Mouse (Mus musculus): Measurements from ENCODE around the gene AI464131.

AI464131 gene

DNA sequence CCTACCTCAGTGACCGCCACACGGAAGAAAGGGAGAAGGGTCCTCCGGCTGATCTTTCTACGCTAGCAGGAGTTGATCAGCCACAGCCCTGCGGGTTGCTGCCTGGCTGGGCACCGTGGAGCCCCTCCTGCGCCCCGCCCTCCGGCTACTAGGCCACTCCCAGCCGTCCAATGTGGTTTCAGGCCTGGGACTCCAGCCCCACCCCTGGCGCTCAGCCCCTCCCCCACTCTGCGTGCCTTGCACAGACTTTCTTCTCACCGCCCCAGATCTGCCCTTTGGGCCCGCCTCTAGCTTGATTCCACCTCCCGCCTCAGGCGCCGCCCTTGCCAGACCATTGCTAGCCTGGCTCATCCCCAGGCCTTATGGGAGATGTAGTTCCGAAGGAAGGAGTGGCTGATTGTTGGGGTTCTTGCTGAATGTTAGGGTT is at the start of gene AI464131:
Gene AI464131 (minus strand): TSS at position 91 of the 427 bp plus-strand sequence.
- DNase-seq, result peak; percentile 100

DNA sequence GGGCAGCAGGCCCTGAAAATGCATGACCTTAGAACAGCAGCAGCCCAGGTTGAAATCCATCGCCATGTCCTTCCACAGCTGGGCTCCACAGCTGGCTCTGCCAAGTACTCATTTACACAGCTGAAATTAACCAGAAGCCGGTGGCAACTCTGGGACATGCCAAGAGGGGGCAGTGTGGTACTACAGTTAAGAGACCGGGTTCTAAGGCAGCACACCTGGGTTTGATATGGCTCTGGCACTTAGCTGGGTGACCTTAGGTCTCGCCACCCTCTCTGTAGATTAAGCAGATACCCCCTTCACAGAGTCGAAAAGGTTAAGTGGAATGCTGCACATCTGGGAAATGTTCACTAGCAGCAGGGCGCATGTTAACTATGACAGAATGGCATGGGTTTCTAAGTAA is 49.7 kb upstream of the AI464131 start:
- DNase-seq, result peak; percentile 87

DNA sequence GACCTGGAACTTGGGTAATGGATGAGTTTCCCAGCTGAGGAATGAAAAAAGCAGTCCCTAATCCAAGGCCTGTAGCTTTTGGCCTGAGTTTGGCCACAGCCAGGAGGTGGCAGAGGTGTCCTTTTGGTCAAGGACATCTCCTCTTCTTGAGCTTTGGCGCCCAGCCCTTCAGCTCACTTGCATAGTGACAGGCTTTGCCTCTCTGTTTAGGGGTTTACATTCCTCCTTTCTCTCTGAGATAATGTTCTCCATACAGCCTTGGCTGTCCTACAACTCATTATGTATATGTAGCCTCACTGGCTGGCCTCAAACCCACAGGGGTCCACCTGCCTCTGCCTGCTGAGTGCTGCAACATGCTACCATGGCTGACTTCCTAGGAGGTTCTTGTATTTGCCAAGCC is 44.2 kb upstream of the AI464131 start:
- no peak for DNase-seq

DNA sequence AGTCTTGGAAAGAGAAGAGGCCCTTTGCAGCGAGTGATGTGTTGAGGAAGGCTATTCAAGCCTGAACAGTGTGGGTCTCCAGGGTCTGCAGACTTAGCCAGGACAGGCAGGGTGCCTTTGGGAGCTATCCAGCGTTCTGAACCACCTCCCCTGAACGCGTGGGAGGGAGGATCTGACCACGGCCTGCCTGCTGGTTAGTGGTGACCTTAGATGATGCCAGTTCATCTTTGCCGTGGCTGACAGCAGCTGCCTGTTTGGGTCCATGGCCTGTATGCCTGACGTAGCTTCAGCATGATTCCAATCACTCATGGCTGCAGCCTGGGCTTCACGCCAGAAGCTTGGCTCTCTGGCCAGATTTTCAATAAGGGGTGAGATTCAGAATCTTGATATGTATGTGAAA is 43.1 kb upstream of the AI464131 start:
- peak; percentile 76 for DNase-seq

DNA sequence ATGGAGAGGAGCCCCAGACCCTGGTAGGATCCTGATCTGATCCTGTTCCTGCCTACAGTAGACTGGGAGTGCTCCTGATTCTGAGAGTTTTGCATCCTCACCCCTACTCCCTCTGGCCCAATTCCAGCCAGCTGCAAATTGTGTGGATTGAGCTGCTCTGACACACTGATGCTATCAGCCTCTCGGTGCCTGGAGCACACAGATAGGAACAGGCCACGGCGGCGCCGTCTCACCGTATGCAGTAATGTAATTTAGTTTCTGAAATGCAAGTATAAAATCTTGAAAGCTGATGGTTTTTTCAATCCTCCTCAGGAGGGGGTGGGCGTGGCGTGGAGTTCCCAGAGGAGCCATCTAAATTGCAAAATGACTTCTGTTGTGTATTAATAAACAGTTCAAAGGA is 39.3 kb upstream of the AI464131 start:
- no peak for DNase-seq

DNA sequence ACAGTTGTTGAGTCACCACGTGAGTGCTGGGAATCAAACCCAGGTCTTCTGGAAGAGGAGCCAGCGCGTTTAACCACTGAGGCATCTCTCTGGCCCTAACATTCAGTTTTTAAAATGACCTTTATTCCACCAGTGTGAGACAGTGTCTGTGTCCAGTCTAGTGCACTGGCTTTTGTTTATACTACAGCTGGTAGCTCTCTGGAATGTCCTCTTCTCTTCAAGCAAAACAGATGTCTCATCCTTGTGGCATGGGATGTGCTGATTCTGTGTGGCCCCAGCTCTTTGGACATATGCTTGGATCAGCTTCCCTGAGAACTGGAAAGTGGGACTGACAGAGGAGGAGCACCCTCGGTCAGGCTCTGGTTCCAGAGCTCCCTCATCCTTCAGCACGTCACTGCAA is 32.0 kb upstream of the AI464131 start:
- no peak for DNase-seq

DNA sequence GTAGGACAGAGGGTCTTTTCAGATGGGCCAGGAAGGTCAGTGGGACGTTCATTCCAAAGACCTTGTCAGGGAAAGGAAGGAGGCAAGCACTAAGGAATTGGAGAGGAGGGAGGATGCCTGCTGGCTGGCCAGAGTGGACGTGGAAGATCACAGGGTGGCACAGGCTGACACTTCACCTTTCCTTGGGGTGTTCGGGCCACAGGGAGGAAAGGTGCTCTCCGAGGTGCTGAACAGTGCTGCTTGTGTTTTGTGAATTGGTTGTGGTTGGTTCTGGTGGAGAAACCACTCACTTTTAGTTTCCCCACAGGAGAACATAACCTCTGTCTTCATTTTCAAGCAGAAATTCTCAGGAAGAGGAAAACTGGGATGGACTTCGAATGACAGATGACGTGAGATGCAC is 29.5 kb upstream of the AI464131 start:
- DNase-seq, result peak; percentile 73

DNA sequence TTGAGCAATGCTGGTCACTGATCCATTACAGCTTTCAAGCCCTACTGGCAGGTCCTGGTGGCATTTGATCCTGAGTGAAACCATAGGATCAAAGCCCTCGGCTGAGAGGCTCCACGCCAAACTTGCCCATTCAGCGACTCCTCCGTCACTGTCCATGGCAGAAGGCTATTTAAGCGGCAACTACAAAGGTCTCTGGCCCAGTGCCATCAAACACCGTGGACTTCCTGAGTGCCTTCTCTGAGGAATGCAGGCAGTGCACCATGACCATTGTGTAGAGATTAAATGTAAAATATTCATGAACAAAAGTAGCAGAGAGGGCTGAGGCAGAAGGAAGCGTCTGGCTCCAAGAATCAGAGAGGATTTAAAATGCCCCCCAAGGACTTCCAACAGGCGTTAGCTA is 25.1 kb upstream of the AI464131 start:
- peak; percentile 86 for DNase-seq

DNA sequence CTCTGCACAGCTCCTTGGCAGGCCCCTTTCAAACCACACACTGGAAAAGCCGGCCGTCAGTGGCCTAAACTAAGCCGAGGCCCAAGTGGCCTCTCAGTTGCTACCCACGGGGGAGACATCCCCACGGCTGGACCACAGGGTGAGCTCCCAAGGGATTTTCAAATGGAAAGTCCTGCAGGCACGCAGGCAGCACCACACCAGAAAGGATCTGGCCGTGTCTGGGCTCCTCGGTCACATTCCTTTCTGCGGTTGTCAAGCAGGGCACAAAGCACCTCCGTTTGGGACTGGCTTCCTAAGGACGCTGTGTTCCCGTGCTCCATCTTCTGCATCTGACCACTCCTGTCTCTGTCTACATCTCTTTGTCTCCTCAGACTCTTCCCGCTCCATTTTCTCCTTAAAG is 24.2 kb upstream of the AI464131 start:
- DNase-seq, result no peak

DNA sequence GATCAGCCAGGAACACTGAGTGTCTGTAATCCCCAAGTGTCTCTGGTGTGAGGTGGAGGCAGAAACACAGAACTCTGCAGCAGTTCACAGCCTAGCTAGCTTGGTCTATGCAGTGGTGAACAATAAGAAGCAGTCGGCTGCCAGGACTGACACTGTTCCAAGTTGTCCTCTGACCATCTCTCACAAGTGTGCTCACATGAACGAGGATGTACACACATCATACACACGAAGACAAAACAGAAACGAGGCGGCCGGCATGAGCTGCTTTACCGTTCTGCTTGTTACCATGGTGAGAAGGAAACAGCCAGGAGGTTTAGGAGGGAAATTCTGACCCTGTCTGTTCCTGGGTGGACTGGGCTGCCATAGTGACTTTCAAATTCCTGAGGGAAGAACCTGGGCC is 23.7 kb upstream of the AI464131 start:
- DNase-seq, result no peak

DNA sequence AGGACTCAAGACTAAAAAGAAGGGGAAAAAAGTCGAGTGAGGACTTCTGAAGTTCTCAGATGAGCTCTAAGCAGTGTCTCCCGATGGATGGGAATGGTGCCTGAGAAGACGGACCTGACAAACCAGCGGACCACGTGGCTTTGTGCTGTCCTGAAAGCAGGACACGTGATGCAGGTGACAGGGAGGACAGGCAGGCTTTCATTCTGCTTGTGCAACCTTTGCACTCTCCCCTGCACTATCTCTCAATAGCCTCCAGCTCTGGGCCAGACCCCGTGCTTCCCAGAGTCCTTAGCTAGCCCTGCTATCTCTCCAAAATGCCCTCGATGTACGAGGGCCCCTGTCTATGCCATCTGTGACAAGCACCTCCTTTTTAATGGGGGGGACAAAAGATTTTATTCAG is 22.0 kb upstream of the AI464131 start:
- DNase-seq, result no peak

DNA sequence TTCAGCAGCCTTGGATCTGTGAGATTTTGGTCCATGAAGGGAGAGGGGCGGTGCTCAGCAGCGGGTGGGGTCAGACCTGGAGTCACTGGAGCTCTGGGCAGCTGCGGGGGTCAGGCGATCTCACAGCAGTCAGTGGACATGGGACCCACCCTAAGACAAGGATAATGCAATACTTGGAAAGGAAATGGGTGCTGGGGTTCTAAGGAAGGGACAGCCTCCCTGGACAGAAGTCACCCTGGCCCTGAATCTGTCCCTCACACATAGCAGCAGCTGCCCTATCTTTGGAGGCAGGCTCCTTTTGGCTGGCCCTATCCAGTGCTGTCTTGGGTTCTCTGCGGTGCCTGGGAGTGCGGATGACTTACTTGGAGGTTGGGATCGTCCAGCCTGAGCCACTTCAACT is 21.0 kb upstream of the AI464131 start:
- DNase-seq, result no peak

DNA sequence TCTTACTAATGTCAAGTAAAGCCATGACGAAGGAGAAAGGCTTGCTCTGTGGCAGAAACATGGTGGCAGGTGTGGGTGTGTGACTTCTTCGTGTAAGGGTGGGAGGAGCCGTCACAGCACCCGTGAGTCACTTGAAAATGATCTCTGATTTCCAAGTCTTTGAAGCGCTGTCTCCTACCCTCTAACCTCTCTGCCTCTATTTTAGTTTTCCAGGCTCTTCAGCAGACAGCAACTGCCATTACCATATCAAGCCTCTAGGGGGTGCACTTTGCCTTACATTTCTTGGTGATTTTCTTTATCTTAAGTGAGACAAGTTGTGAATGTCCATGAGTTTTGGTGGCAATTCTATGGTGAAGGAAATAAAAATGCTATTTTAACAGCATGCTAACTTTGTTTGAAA is 19.9 kb upstream of the AI464131 start:
- peak; percentile 70 for DNase-seq

DNA sequence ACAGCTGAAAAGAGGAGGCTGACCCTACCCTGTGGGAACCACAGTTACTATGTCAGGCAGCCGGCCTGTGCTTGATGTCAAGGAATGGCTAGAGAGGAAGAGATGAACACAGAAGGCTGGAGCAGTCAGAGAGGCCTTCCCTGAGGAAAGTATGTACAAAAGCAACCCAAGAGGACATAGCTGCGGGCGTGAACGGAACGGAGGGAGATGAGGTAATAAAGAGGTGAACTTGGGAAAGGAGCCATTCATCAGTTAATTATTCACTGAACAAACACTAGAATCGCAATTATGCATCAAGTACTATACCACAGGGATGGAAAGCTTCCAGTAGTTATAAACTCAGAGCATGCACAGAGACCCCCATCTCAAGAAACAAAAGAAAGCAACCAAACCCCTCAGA is 19.3 kb upstream of the AI464131 start:
- no peak for DNase-seq

DNA sequence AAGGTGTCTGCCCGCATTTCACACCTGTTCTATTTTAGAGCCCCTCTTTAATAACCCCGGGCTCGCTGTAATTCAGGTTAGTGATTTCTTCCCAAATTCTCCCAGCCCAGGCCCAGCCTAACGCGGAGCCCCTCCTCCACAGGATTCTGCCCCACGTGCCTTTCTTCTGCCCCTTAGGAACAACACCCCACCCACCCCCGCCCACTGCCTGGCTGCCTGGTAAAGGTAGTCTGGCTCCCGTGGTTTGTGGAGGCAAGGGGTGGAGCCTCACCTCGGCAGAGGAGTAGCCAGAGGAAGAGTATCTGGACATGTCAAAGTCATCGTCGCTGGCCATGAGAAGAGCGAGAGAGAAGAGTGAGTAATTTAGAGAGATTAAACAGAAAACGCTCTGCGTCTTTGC is 17.8 kb upstream of the AI464131 start:
- no peak for DNase-seq

DNA sequence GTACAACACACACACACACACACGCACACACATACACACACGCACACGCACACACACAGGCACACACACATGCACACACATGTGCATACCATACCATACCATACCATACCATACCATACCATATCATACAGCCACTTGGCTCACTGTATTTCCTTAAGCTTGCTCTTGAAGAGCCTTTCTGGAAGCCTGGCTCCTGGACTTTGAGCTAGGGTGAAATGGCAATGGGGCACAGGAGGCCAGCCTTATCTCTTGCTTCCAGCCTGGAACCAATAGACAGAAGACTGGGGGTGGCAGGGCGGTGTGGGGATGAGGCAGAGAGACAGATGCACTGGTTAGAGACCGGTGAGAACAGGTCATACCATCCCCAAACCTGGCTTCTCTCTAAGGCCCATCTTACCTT is 16.3 kb upstream of the AI464131 start:
- DNase-seq, result no peak

DNA sequence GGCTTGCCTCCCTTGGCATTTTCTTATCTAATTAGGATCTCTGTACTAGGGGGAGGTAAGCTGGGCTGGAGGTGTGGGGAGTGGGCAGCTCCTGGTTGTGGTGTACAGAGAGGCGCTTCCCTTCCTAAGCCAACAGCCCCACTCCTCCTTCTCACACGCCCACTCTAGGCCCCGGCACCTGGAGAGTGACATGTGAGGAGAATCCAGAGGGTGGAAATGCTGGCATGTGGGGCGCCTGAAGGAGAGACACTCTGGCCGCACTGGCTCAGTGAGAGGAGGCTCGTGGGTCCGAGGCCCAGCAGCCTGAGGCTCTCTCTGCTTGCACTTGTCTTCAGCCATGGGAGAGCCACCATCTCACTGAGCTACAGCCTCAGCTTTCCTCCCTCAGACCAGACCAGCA is 15.5 kb upstream of the AI464131 start:
- DNase-seq, result no peak

DNA sequence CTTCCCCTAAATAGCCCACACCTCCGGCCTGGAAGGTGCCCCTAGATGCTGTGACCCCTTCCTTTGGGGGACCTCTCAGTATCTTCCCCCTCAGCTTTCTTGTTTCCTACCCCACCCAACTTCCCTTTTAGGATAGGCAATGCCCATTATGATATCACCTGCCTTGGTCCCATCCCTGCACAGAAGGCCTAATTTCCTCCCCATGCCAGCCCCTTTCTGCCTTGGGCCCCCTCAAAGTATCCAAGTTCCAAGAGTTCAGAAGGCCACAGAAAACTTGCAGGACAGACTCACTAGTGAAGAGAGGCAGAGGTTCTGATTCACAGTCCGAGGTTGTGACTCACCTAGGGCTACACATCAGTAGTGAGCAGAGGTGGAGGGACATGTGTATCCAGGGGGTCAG is 14.4 kb upstream of the AI464131 start, which contains the start of gene 1110017D15Rik:
Gene 1110017D15Rik (minus strand): TSS at position 101 of the 400 bp plus-strand sequence.
- DNase-seq, result no peak

DNA sequence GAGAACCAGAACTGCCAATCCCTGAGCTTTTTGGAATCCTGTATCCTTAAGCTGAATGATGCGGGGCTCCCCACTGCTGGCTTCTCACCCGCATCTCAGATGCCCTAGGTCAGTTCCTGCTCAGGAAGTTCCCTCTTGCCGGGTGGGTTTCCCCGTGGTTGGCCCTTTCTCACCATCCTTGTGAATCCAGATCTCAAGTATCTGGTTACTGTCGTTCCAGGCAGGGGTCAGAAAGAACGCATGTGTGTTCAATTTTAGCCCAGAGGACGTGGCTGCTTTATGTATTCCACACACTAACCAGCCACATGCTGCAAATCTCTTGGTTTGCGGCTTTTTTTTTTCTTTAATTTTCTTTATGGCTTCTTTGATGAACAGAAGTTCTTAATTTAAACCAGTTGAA is 10.8 kb upstream of the AI464131 start:
- no peak for DNase-seq

DNA sequence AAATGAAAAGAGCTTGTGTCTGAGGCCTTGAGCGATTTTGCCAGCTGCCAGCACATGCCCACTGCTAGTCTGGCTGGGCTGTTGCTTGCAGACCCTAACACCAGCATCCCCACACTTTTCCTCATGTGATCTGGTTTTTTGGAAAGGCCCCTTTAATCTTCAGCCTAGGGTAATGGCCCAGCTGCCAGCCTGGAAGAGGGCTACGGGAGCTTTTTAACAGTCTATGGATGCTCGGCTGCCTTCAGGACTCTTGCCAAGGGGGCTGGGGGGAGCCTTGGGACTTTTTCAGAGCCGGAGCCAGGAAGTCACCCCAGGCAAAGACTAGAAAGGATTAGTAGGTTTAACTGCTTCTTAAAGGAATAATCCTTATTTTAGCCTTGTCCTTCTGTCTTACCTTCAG is 10.4 kb upstream of the AI464131 start:
- DNase-seq, result no peak

DNA sequence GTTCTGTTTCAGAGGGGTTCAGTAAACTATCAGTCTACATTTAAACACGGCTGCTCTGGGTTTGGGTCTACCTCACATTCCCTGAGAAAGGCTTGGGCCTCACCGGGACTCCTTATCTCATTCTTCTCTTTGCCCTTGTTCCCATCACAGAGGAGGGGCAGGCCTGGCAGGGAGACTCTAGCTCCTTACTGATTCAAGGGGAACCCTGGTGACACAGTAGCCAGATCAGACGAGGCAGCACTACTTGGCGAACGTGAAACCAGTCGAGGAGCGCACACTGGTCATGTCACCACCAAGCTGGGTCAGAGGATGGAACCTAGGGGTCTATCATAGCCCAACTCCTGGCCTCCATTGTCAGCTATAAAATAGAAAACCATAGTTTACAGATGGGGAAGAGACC is 5.1 kb upstream of the AI464131 start:
- DNase-seq, result no peak

DNA sequence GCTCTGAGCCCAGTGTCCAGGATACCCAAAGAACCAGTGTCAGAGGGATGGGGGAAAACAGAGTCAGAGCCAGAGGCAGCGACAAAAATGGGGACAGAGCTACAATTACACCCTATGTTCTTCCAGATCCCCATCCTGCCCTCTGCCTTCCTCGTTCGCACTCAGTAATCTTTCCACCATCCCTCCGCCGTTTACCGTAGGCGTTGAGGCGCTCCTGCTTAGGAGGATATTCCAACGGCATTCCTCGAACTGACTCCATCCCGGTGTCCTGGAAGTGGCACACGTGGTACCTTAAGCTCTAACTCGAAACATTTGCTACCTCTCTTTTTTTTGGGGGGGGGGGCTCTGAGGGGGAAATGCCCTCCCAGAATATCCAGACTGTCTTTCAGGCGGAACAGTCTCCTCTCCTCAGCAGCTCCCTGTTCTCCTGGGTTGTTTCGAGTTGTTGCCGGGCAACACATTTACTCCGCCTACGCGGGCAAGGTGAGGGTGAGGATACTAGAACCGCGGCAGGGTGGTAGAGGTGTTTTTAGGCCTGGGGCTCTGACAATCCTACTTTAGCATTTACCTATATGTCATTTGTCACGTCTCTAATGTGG is 4.5 kb upstream of the AI464131 start:
- no peak for DNase-seq

DNA sequence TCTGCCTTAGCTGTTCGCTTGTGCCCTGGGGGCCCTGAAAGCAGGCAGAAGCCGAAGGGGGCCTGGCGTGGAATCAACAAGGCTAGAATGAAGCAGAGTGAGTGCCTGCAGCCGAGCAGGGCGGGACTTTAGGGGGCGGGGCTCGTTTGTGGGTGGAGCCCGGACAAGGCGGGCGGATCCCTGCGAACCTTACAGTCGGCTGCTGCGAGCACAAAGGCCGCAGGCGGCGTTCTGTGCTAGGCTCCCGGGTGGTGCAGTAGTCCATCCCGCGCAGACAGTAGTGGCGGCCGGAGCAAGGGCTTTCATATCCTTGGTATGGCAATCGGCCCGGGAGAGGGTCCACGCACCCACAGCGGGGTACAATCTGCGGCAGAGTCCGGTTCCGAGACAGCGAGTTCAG is 4.0 kb upstream of the AI464131 start:
- DNase-seq, result peak; percentile 95

DNA sequence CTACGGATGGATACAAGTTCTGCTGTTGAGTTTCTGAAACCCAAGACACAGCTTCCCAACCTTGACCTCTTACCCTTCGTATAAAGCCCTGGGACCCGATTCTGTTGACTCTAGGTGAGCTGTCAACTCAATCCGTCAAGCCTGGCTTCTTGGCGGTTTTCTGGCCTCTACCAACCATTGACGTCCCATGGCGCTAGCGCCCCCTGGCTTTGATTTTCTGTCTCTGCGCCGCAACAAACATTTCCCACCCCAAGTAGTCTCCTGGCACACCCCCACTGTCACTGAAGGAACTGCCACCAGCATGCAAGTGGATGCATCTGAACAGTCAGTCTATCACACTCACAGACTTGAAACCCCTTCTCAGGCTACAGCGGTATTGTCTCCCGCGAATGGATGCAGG is 3.3 kb upstream of the AI464131 start:
- peak; percentile 78 for DNase-seq

DNA sequence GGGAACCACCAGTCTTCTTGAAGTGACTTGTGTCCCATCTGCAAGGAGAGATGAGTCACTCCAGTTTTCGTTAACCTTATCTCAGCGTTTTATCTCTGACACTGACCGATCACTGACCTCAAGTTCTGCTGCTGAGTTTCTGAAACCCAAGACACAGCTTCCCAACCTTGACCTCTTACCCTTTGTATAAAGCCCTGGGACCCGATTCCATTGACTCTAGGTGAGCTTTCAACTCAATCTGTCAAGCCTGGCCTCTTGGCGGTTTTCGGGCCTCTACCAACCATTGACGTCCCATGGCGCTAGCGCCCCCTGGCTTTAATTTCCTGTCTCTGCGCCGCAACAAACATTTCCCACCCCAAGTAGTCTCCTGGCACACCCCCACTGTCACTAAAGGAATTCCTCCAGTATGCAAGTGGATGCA is 2.3 kb upstream of the AI464131 start:
- peak; percentile 53 for DNase-seq

DNA sequence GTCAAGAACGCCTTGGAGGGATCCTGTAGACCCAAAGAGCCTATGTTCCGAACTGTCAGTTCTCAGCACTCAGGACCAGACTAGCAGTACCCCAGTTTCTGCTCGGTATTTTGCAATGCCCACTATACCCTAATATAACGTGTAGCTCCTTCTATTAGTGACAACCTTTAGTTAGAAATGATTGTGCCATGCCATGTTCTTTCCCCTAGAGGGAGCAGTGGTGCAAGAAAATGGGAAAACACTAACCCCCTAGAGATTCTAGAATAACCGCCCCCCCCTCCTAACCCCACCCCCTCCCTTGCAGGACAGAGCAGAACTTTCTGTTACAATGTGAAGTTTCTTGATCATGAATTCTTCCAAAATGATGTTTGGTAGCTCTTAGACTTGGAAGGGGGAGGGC is 1.4 kb upstream of the AI464131 start:
- no peak for DNase-seq
